Mouse (Mus musculus) monocyte, adult 5-6 weeks (primary cell): ENCODE measurements around the gene Zbtb5. TPM values are rescaled to one million over a fixed set of nuclear protein-coding genes. Genes with fewer than 3 reads are reported as not detected.
"Not testable (repeated sequence)": the region's sequence is repeated elsewhere in the genome, so short reads cannot be mapped to it uniquely, and the experiment has no call there.

Experiments
- ATAC-seq: fragments of 153-309, 156-312 bp; replicated peaks from 2 replicates; pipeline ENCODE4 v1.8.0; 2017; ENCODE audit warnings: mild to moderate bottlenecking; ENCODE audit not compliant: low TSS enrichment, insufficient number of reproducible peaks, severe bottlenecking, poor library complexity, low FRiP score
- total RNA-seq: library from RNA; stranded (forward); fragments of 200-1000, 200-491, 200-594 nt; gene quantifications from 3 replicates; pipeline ENCODE4 v1.2.3, GENCODE M21; 2017

Zbtb5 gene
- total RNA-seq, 1 experiment from 2014 or later = 16.8 TPM

DNA sequence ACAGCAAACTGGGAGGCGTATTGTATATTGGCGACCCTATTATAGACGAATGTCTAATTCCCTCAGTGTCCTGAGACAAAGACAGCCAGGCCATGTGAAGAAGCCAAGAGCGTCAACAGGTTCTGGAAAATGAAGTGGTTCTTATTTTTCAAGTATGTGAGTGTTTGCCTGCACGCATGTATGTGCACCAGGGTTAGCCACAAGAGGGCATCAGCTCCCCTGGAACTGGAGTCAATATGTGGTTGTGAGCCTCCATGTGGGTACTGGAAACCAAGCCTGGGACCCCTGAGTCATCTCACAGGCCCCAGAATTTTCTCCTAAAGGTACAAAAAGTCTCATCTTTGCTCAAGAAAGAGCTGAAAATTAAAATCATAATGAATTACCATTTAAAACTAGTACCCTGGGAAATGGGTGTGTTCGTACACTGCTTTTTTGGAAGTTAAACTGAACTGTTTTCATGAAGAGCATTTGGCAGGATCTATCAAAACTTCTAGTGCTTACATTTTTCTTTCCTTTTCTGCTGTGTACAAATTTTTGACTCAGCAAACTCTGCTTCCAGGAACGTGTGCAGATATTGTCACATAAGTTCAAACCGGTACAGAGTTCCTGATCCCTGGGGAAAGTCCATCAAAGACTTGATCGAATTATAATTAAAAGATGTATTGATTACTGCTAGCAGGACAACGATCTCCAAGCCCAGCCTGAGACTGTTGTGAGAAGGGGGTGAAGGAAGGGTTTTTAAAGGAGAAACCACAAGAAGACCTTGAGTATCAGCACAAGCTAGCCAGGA lies 35.1 kb downstream of the Zbtb5 start:
- no peak for ATAC-seq

DNA sequence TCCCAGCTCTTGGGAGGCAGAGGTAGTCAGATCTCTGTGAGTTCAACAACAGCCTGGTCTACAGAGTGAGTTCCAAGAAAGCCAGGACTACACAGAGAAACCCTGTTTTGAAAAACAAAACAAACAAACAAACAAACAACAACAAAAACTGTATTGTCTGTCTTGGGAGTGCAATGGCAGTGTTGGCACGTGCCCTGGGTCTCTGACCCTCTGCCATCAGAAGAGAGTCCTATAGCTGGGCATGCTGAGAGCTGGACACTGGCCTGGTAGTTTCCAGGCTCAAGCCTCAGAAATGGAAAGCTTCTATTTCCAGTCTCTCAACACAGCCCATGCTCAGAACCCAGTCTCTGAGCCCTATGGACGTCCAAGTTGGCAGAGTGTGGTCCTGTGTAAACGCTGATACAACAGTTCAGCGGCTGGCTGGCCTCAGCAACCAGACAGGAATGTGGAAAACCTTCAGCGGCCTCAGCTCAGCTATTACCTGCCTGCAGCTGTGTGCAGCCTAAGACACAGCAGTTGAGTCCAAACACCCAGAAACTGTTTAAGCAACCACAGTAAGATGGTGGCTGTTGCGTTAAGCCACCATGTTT lies 36.1 kb downstream of the Zbtb5 start:
- ATAC-seq = no peak

DNA sequence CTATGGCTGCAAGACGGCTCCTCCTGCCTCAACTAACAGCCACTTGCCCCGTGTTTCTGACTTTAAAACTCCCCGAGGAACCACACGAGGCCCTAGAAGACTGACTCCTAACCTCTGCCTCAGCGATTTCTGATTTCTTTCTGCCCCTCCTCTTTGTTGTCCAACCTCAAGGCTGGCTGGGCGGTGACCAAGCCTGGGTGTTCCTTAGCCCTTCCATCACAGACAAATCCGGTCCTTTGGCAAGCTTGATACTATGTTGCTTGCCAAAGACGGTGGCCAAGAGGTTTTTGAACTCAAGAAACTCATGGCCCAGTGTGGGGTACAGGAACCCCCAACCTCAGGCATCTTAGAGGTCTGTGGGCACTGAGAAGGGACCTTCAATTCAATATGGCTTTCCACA lies 37.9 kb downstream of the Zbtb5 start:
- ATAC-seq = no peak

DNA sequence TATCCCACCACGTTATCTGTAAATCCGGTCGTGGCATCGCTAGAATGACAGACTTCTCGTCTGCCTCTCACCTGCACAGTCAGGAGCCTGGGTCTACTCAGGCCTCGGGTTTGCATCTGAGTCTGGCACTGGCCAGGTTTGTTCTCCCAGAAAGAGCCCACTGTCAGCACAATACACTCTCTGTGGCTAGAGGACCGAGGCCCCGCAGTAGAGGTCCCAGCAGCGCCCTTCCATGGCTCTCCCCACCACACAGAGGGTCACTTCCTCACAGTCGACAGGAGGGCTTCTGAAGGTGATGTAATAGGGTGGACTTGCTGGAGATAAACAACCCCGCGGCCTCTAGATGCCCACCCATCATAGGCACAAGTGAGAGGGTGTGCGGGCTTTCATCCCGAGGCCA lies 38.3 kb downstream of the Zbtb5 start:
- no peak for ATAC-seq

DNA sequence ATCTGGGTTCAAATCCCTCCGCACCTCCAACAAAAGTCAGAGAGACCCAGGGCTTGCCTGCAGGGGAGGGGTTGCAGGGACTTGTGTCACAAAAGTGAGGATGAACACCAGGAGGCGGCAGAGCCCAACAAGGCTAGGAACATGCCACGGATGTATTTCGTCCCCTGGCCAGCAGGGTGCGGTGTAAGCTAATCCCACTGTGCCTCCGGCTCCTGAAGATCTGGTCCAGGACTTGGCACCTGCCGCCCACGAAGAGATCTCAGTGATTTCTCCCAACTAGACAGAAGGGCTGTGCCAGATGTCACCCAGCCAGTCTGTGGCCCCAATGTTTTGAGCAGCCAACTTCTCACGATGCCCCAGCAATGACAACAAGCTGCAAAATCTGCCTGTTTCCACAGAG lies 38.8 kb downstream of the Zbtb5 start:
- ATAC-seq = peak; percentile 81

DNA sequence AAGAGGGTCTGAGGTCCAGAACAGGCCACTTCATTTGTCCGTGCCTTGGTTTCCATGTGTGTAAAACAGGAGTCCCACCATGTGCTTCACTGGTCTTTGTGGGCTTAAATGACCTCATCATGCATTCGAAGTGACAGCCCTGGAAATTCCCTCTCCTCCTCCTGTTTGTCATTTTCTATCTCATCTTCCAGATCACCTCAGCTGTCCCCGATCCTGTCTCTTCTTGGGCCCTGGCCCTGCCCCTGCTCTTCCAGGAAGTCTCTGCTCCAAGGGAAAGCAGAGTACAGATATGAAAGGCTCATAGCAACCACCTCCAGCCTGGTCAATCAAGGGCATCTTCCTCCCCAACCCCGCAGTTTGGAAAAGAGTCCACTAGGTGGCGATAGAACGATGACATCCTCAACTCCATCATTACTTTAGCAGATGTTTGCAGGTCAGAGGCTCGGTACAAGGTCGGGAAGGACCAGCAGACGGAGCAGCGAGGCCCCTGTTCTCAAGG lies 41.6 kb downstream of the Zbtb5 start:
- peak; percentile 56 for ATAC-seq

DNA sequence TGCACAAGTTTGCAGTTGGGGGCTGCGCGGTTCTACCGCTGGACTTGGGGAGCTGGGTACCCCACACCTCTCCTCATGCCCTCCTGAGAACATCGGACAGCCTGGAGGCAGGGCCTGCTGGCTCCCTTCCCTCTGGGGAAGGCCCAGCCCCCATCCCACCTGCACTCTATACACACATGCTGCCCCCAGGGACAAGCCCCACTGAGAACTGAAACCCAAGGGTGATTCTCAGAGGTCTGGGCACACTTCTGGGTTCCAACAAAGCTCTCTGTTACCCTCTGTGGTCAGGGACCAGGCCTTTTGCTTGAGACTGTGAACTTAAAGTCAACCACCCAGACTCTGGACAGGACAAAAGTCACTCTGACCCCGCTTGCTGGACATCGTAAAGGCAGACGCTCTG lies 42.2 kb downstream of the Zbtb5 start:
- no peak for ATAC-seq

DNA sequence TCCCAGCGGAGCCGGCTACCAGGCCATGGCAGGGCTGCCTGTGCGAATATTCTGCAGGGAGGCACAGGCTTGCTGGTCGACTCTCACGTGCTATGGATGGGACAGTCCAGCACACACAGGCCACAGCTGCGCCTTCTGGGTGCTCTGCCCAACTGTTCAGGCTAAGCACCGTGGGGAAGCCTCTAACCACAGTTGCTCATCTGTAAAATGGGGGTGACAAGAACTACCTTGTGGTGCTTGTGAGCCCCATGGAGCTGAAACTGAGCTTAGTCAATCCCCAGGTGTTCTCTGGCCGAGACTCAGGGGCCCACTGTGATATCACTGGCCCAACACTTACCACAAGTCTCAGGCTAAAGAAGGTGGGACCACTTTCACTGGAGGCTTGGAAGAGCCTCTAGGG lies 44.8 kb downstream of the Zbtb5 start:
- ATAC-seq = no peak

DNA sequence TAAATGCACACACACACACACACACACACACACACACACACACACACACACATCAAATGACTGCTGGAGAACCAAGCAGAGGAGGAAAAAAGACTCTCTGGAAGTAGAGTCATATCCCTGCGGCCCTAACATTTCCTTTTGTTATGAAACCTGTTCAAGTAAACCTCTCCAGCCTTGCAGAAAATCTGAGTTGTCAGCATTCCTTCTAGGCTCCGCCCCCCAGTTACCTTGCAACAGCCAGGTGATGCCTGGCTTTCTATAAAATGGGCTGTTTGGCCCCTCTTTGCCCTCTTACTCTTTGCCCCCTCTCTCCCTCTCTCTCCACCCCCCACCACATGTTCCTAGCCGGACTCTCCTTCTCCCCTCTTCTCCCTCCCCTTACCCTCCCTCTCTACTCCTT lies 46.5 kb downstream of the Zbtb5 start:
- ATAC-seq = no peak

DNA sequence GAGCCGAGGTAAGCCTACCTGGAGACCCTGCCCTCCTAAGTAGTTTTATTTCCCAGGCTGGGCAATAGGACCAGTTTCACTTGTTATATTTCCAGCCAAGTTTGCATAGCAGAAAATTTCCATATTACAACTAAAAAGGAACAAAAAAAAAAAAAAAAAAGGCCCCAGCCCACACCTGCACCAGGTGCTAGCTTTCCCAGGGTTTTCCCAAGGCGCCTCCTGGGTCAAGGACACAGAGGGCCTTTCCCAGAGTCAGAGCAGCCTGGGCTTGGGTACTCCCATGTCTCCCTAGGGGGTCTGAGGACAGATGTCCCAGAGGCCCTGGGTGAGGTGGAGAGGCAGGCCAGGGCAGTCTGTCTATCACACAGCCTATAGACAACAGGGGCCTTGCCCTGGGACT lies 47.0 kb downstream of the Zbtb5 start:
- ATAC-seq = no peak

DNA sequence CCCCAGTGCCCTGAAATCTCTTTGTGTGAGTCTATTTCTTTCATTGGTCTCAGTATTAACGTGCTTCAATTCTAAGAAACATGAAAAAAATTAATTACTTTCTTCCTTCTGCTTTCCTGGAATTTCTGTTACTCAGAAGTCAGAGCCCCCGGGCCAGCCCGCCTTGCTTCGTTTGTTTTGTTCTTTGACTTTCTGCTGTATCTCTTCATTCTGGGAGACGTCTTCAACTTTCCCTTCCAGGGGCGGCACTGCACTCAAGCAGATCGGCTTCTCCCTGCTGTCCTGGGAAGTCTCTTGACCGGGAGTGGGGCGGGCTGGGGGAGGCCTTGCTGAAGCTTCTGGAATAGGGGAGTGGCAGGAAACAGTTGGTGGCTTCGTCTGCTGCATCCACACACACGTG lies 49.1 kb downstream of the Zbtb5 start:
- ATAC-seq = no peak

DNA sequence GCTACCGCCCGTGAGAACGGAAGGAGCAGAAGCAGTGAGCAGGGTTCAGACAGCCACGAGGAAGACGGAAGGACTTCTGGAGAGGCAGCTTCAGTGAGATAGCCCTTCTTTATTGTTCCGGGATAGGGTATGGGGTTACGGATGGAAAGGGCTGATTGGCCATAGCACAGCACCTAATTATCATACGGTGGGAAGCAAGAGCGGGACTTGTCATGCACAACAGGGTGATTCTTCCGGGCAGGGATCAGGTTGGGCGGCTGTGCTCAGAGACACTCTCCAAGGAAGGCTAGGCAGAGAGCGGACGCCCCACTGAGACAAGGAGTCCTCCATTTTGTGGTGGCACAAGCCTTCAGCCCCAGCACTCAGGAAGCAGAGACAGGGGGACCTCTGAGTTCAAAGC lies 53.0 kb downstream of the Zbtb5 start:
- ATAC-seq = no peak

DNA sequence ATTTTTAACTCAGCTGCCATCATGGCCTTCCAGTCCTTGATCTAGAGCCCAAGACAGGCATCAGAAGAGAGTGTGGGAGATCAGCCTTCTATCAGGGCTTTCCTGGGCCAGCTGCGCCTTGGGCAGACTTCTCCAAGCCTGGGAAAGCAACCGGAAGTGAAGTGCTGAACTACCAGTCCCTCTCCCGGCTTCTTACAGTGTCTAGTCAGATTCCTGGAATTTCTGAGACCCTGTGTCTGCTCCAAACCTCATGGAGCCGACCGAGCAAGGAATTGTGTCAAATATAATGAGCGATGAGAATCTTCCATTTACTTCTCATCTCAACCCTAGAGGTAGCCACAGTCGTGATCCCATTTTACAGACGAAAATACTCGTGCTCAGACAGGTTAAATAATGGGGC lies 53.4 kb downstream of the Zbtb5 start:
- no peak for ATAC-seq

DNA sequence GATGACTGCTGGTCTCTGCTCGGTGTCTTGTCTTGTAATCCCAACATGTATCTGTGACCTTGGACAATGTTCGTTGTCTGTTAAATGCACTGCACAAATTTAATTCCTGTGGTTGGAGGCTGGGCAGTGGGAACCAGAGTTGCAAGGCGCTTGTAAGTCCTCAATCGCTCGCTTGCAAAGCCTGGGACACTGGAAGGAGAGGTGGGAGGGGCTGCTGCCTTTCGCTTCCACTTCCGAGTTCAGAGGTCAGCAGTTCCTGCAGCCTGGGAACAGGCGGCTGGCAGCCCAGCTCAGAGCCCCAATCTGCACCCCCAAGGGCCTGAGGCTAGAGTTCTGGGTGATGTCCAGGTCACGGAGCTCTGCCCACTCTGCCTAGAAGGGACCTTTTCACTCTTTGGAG lies 59.2 kb downstream of the Zbtb5 start:
- ATAC-seq = no peak

DNA sequence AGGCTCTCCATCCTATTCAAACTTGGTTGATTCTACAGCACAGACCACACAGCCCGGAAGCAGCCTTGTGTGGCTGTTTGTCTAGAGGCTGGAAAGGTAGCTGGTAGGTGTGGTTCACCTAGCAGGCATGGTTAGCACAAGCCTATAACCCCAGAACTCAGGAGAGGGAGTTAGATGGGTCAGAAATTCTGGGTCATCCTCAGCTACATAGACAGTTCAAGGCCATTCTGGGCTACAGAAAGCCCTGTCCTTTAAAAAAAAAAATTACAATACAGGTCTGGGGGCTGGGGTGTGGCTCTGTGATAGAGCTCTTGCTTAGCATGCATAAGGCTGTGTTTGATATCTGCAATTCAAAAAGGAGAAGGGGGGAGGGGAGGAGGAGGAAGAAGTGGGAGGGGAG lies 63.9 kb downstream of the Zbtb5 start:
- no peak for ATAC-seq

DNA sequence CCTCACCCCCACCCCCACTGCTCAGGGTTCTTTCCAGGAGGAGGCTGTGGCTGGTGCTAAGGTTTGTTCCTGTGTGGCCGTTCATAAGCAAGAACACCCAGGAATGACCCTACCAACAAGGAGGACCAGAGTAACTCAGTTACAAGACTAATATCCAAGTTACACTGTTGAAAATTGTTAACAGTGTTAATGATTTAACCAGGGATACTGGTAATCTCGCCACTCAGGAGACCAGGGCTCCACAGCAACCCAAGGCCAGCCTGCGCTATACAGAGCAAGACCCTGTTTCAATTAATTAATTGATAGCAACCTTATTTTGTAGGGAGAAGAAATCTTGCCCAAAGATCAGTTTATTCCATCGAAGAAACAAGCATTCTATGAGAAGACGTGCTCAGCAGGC lies 64.7 kb downstream of the Zbtb5 start:
- ATAC-seq = no peak

DNA sequence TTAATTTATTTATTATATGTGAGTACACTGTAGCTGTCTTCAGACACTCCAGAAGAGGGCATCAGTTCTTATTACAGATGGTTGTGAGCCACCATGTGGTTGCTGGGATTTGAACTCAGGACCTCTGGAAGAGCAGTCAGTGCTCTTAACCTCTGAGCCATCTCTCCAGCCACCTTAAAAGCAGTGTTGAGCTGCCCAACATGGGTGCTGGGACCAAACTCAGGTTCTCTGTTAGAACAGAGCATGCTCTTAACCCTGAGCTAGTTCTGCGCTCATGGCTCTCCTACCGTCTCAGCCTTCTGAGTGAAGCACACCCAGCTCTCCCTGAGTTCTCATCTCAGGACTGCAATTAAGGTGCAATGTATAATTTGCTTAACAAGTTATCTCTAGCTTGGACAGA lies 66.1 kb downstream of the Zbtb5 start:
- ATAC-seq = not testable (repeated sequence)

DNA sequence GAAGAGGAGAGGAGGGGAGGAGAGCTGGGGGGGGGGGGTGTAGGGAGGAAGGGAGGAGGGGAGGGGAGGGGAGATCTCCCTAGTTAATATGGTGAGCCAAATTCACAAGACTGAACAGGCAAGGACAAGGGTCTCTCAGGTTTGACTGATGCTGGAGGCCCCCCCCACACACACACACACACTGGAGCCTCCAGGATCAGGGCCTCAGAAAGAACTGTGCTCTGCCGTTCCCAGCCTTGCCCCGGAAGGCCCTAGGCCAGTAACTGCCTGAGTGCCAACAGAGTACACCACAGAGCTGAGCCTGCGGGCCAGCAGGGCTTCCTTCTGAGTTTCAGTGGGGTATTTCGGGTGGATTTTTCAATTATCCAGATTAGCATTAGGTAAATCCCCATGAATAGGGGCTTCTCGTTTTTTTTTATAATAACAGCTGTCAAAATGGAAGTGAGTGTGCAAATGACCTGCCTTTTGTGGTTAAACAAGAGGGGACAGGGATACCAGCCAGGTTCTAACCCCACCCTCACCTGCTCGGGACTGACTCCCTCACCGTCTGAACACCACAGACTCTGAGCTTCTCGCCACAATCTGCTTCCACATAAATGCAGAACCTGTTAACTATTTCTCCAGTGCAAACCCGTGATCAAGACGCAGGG lies 67.7 kb downstream of the Zbtb5 start:
- ATAC-seq = no peak

DNA sequence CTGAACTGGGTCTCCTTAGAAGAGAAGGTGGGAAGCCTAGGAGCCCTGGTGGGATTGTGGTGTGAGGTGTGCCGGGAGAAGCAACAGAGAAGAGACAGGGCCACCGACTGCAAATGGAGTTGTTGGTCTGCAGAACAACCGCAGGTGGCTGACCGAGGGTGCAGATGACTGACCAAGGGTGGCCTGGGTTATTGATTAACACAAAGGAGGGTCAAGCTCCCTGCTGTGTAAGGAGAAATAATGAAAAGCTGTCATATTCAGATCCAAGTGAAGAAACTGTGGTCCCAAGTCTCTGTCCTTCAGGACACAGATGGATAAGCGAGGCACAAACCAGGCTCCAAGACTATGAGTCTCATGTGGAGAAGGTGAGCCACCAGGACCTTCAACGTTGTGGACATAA lies 68.7 kb downstream of the Zbtb5 start:
- no peak for ATAC-seq

DNA sequence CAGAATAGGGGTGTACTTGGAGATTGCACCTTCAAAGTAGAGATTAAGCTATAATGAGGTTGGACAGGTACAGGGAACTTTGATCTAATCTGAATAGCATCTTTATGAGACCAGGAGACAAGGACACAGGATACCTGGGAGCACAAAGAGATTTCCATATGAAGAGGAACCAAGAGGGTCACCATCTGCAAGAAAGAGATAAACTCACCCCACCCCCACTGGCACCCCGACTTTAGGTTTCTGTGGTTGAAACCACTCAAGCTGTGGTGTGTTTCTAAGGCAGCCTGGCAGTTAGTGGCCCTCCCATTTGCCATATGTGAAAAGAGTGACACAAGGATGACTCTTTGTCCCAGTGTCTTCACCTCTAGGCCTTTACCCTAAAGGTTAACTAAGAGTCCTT lies 70.0 kb downstream of the Zbtb5 start:
- ATAC-seq = no peak
